Mouse (Mus musculus): ENCODE results near the gene Fkbp2. TPM values are rescaled to one million over a fixed set of nuclear protein-coding genes. Genes with fewer than 3 reads are reported as not detected.

Gene Fkbp2
- total and polyA plus RNA-seq, 3 experiments, result 17.6 to 87.0 (median 44.6) TPM

DNA sequence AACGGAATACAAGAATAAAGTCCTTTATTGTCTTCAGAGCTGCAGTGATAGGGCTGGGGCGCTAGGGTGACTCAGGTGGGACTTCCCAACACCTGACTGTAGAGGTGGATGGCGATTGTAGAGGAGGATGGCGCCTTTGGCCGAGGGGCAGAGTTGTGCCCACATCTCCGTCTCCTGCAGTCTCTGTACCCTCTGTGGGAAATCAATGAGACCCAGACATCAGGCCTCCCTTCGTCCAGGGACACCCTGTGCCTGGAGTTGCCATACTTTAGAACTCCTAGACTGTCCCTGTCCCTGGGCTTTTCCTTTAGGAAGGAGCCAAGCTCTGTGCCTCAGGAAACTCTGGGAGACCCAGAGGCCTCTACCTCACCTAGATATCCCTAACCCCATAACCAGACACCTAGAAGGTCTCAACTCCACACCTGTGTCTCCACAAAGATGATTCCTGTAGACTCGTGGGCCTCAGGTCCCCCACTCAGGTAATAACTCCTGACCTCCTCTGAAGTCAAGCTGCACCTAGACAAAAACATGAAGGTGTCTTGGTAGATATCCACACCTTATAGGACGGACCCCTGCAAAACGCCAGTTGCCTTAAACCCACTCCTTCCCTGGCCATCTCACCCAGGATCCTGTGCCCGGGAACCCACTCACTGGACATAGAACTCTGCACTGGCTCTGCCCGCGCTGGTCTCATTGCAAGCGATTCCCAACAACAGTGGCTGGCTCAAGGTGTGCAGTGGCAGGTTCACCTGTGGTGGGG is 12.9 kb upstream of the Fkbp2 start:
- Histone ChIP-seq H3K36me3 (replicated peaks in 1 of 2; ENCODE audit: control insufficient read depth in 1 of 2, insufficient read depth in 1 of 2, low read length in 1 of 2) (peaks cover 6 to 15% of the 10 kb centered on the region in 2 experiments), H3K79me2 (replicated peaks; ENCODE audit: control insufficient read depth, extremely low read depth, insufficient read depth, poor library complexity, severe bottlenecking) (no peaks in the 10 kb centered on the region), H3K4me1 (ENCODE audit: control insufficient read depth in 1 of 2, insufficient read depth in 2 of 2) (peaks cover 4 to 47% of the 10 kb centered on the region in 2 experiments), H3K4me3 (replicated peaks in 1 of 3; ENCODE audit: low read depth in 2 of 3, low read length in 2 of 3, poor library complexity in 1 of 3) (peak overlapping the region; percentile 6 to 69 (median 23)), H3K27me3 (replicated peaks) (no peaks in the 10 kb centered on the region), H3K9ac (ENCODE audit: insufficient read depth, low read depth) (peak overlapping the region; percentile 46), H3K27ac (ENCODE audit: insufficient read depth, low read depth) (peak overlapping the region; percentile 9; the same call in 1 of the 2 replicates), H3K4me2 (ENCODE audit: insufficient read depth, low read depth, poor library complexity, severe bottlenecking) (peak overlapping the region; percentile 80), H3K9me3 (replicated peaks; ENCODE audit: low read length) (no peaks in the 10 kb centered on the region)
- in situ Hi-C loops (cut with MboI; ENCODE audit: low pct_ligation_motif_present, low pct_unique_long_range_greater_than_20kb, low sequenced_read_pairs), result no loop called here
- dilution Hi-C loops (cut with MboI; ENCODE audit: extremely low pct_ligation_motif_present, extremely low pct_unique_long_range_greater_than_20kb, low sequenced_read_pairs), result no loop called here
- no peak for TF ChIP-seq CHD1 (IDR thresholded peaks at IDR 0.05; ENCODE audit: low read depth, low read length)
- no peak; the same call in 1 of the 2 replicates for TF ChIP-seq SIN3A (IDR thresholded peaks at IDR 0.05; ENCODE audit: low read length)
- TF ChIP-seq USF2 (conservative IDR thresholded peaks at IDR 0.05; ENCODE audit: low read depth, low read length), result no peak
- no peak for TF ChIP-seq MAZ (IDR thresholded peaks at IDR 0.05; ENCODE audit: low read depth, low read length)
- TF ChIP-seq RCOR1 (conservative IDR thresholded peaks at IDR 0.05; ENCODE audit: low read depth, low read length), result no peak
- TF ChIP-seq RAD21 (IDR thresholded peaks at IDR 0.05; ENCODE audit: low read depth, low read length), result no peak
- no peak for TF ChIP-seq ZMIZ1 (IDR thresholded peaks at IDR 0.05; ENCODE audit: low read depth, low read length)
- TF ChIP-seq TBP (conservative IDR thresholded peaks at IDR 0.05; ENCODE audit: low read depth, low read length), result no peak
- TF ChIP-seq GABPA (IDR thresholded peaks at IDR 0.05; ENCODE audit: insufficient replicate concordance, low read depth, low read length), result no peak
- TF ChIP-seq ZNF384 (IDR thresholded peaks at IDR 0.05; ENCODE audit: low read depth, low read length), result no peak
- no peak for TF ChIP-seq MEF2A (IDR thresholded peaks at IDR 0.05; ENCODE audit: borderline replicate concordance, low read depth, low read length)
- no peak for TF ChIP-seq NELFE (IDR thresholded peaks at IDR 0.05; ENCODE audit: low read depth, low read length)
- no peak for TF ChIP-seq NRF1 (IDR thresholded peaks at IDR 0.05; ENCODE audit: low read depth, low read length)
- TF ChIP-seq POLR2AphosphoS2 (IDR thresholded peaks at IDR 0.05; ENCODE audit: low read depth, low read length), result no peak
- no peak for TF ChIP-seq EP300 (IDR thresholded peaks at IDR 0.05; ENCODE audit: low read length)
- no peak for TF ChIP-seq MAFK (IDR thresholded peaks at IDR 0.05; ENCODE audit: insufficient replicate concordance, low read length)
- no peak for DNase-seq (ENCODE audit: extremely low read depth)

GRCm38 (mm10) chr19:6992011-6992858 is 11.9 kb upstream of the Fkbp2 start, which contains the start of gene Dnajc4:
Dnajc4 (minus strand) TSS chr19:6992572.
- dilution Hi-C loops (cut with MboI; ENCODE audit: extremely low pct_ligation_motif_present, extremely low pct_unique_long_range_greater_than_20kb, low sequenced_read_pairs), result no loop called here
- peaks cover 4 to 44% of the 10 kb centered on the region in 2 experiments for H3K4me1 ChIP-seq (ENCODE audit: control insufficient read depth in 1 of 2, insufficient read depth in 2 of 2)
- TF ChIP-seq ZKSCAN1 (IDR thresholded peaks at IDR 0.05; ENCODE audit: borderline replicate concordance, low read depth, low read length) (no peak), E2F4 (IDR thresholded peaks at IDR 0.05; ENCODE audit: insufficient replicate concordance, low read depth, low read length) (peak; percentile 76; the same call in 1 of the 2 replicates), ELF1 (IDR thresholded peaks at IDR 0.05; ENCODE audit: low read depth, low read length) (peak; percentile 94), JUND (conservative IDR thresholded peaks at IDR 0.05; ENCODE audit: low read depth, low read length) (no peak), JUN (IDR thresholded peaks at IDR 0.05; ENCODE audit: insufficient read depth, low read depth, low read length) (no peak), POLR2AphosphoS2 (IDR thresholded peaks at IDR 0.05; ENCODE audit: low read depth, low read length) (peak; percentile 75), USF1 (IDR thresholded peaks at IDR 0.05; ENCODE audit: low read depth, low read length) (no peak), TBP (conservative IDR thresholded peaks at IDR 0.05; ENCODE audit: low read depth, low read length) (peak; percentile 64; the same call in 1 of the 2 replicates), KAT2A (IDR thresholded peaks at IDR 0.05; ENCODE audit: insufficient replicate concordance, low read length) (no peak), HCFC1 (IDR thresholded peaks at IDR 0.05; ENCODE audit: low read depth, low read length) (peak; percentile 71), IRF4 (IDR thresholded peaks at IDR 0.05; ENCODE audit: low read depth, low read length) (0 out of 2 replicates have a peak, but pooled peaks have one; percentile 23), SMC3 (IDR thresholded peaks at IDR 0.05; ENCODE audit: low read depth, low read length) (no peak), ZNF384 (IDR thresholded peaks at IDR 0.05; ENCODE audit: low read depth, low read length) (no peak), ETS1 (conservative IDR thresholded peaks at IDR 0.05; ENCODE audit: low read depth, low read length) (no peak), MAFK (IDR thresholded peaks at IDR 0.05; ENCODE audit: insufficient replicate concordance, low read length) (no peak), EP300 (IDR thresholded peaks at IDR 0.05; ENCODE audit: low read length) (no peak), NRF1 (IDR thresholded peaks at IDR 0.05; ENCODE audit: low read depth, low read length) (peak; percentile 50)

More at GRCm38 (mm10) chr19:6992011-6992858, 11.9 kb upstream of the Fkbp2 start, which contains the start of gene Dnajc4:
- DNase-seq (ENCODE audit: extremely low read depth), result peak; percentile 99
- Histone ChIP-seq H3K9ac (ENCODE audit: insufficient read depth, low read depth) (peak within 1 kb of the TSS; percentile 66), H3K9me3 (replicated peaks; ENCODE audit: low read length) (no peaks in the 10 kb centered on the region), H3K36me3 (replicated peaks in 1 of 2; ENCODE audit: control insufficient read depth in 1 of 2, insufficient read depth in 1 of 2, low read length in 1 of 2) (peaks cover 3 to 10% of the 10 kb centered on the region in 2 experiments), H3K4me3 (replicated peaks in 1 of 3; ENCODE audit: low read depth in 2 of 3, low read length in 2 of 3, poor library complexity in 1 of 3) (peak within 1 kb of the TSS; percentile 69 to 90 (median 84)), H3K4me2 (ENCODE audit: insufficient read depth, low read depth, poor library complexity, severe bottlenecking) (peak within 1 kb of the TSS; percentile 81), H3K27ac (ENCODE audit: insufficient read depth, low read depth) (peak within 1 kb of the TSS; percentile 9; the same call in 1 of the 2 replicates), H3K79me2 (replicated peaks; ENCODE audit: control insufficient read depth, extremely low read depth, insufficient read depth, poor library complexity, severe bottlenecking) (no peaks in the 10 kb centered on the region), H3K27me3 (replicated peaks) (no peaks in the 10 kb centered on the region)
- in situ Hi-C loops (cut with MboI; ENCODE audit: low pct_ligation_motif_present, low pct_unique_long_range_greater_than_20kb, low sequenced_read_pairs), result no loop called here

Measured in CH12.LX (cell line).